Mouse (Mus musculus): Measurements from ENCODE around the gene Ccer2. TPM values are rescaled to one million over a fixed set of nuclear protein-coding genes. Genes with fewer than 3 reads are reported as not detected.
A peak's percentile ranks its signal among the peaks of the same experiment; 100 is the strongest.

Ccer2 gene
- total RNA-seq, 2 experiments from 2014 or later: not detected

DNA sequence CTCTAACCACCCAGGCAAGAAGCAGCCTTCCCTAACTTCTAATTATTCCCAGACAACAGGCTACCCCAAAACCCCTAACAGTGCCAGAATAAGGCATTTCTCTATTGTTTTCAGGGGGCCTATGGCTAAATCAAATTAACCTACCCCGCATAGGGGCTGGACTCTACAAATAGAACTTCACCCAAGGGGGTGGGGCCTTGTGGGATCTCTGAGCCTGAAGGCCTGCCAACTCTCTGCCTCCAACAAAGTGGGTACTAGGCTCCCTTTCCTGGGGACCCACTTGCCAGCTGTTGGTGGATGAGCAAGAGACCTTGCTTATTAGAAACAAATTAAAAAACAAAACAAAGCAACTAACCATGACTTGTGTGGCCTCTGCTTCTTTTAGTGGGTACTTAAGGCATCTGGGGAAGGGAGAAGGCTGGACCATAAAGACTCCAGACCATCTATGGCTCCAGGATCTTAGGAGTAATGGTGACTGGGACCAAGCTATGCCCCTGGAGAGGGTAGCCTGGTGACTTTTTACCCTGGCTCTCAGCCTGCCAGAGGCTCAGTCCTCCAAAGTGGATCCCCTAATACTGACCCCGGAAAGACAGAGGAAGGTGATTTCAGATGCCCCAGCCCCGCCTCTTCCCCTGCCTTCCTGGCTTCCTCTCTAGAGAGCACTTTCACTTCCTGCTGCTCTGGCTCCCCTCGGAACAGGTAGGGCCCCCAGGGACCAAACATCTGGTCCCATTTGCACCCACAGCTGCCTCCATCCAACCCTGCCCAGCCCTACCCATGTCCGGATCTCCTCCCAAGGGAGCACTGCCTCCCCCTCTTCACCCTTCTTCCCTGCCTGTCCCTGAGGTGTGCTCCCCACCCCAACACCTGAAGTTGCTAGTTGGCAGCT is 32.6 kb downstream of the Ccer2 start, which contains the start of gene Rinl:
Gene Rinl, plus strand, starts transcription at position 663 of the 889 bp plus-strand sequence.
- ATAC-seq (ENCODE audit: poor library complexity, severe bottlenecking): peak; percentile 77

DNA sequence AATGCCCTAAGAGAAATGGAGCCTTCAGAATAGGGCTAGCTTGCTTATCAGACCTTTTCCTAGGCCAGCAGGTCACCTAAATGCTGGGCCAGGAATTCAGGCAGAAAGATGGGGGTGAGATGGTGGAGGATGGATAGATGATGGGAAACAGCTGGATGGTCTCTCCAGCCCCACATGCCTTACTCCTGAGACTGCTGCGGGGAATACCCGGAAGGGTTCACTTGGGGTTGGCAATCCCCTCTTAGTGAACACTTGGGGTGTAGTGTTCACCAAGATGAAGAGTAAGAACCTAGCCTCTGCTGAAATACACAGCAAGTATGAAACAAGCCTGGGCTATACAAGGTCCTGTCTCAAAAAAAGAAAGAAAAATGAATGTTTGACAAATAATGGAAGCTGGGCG is 33.3 kb downstream of the Ccer2 start:
- ATAC-seq (ENCODE audit: poor library complexity, severe bottlenecking): no peak

DNA sequence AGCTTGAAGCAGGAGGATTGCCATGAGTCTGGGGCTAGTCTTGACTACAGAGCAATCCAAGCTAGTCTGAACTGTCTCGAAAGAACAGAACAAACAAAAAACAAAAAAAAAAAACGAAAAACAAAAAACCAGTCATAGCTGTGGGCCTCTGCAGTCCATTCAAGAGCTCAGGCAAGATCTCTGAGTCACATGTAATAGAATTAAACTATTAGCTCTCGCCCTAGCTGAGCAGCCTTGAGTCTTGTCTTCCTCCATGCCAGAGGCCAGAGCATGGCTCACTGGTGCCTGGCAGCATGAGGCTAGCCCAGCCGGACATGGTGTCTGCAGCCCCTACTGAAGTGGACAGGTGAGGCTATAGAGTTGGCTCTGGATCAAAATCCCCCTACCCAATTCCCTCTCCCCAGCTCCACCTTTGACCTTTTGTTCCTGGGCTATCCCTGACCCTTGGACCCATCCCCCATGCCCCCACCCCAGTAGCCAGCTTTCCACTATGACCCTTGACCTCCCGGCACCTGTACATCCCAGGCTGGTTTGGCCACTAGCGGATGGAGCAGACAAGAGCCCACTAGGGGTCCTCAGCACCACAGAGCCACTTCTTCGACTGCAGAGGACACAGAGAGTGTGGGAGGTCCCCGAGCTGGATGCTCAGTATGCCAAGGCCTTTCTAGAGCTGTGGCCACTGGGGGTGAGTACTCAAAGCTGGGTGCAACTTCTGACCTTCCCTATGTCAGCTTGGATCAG is 34.3 kb downstream of the Ccer2 start:
- no peak for ATAC-seq (ENCODE audit: poor library complexity, severe bottlenecking)

GRCm38 (mm10) chr7:28791706-28792105 is 35.7 kb downstream of the Ccer2 start:
- no peak for ATAC-seq (ENCODE audit: poor library complexity, severe bottlenecking)

DNA sequence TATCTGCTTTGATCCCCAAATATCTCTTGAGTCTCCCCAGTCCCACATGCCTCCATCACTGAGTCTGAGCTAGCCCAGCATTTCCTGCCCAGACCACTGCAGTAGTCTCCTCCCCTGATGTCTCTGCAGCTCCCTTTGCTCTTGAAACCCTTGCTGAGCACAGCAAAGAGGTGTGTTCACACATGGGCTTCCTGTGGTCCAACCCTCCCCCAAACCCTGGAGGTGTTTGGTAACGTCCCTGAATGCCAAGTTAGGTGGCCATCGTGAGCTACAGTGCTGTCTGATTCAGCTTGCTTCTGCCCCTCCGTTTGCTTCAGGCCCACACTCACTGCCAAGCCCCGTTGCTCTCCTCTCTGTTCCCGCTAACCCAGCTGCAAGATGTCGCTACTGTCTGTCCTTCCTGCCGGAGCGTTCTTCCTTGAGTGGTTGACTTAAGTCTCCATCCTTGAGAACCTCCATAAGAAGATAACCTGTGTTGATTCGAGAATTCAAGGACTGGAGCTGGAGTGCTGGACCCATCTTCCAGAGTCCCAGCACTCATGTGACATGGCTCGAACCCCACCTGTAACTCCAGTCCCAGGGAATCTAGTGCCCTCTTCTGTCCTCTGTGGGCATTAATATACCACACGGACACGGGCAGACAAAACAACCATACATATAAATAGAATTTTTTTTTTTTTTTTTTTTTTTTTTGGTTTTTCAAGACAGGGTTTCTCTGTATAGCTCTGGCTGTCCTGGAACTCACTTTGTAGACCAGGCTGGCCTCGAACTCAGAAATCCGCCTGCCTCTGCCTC is 36.6 kb downstream of the Ccer2 start:
- ATAC-seq (ENCODE audit: poor library complexity, severe bottlenecking): peak; percentile 55

GRCm38 (mm10) chr7:28793834-28794233 is 37.9 kb downstream of the Ccer2 start:
- ATAC-seq (ENCODE audit: poor library complexity, severe bottlenecking): no peak

- ATAC-seq (ENCODE audit: poor library complexity, severe bottlenecking): no peak
Observed at GRCm38 (mm10) chr7:28794496-28794895, 38.5 kb downstream of the Ccer2 start.

DNA sequence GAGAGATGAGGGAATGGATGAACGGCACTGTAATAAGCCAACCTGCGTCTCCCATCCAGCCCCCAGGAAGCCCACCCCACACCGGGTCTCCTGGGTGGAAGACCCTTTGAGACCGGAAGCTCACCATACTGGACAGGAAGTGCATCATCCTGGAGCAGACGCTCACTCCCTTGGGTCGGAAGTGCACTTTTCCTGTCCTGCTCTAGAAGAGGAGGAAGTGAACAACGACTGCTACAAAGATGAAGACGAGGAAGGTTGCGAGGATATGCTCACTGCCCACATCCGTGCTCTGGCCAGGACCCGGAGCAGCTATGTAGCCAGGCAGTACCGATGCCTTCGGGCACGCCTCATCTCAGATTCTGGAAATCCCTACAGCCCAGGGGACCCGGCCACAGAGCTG is 39.9 kb downstream of the Ccer2 start:
- peak; percentile 61 for ATAC-seq (ENCODE audit: poor library complexity, severe bottlenecking)

DNA sequence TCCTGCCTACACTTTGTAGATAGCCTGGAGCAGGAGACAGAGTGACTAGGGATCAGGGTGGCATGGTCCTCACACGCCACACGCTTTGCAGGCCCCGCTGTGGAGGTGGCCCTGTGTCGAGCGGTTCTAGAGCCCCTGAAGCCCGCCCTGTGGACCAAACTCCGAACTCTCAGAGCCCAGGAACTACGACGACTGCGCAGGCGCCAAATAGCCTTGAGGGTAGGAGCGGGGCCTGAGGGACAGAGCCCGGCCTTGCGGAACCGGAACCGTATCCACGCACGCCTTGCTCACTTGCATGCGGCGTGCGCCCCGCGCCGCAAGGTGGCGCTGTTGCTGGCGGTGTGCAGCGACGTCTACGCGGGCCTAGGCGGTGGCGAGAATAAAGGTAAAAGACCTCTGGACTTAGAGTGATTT is 40.6 kb downstream of the Ccer2 start:
- peak; percentile 89 for ATAC-seq (ENCODE audit: poor library complexity, severe bottlenecking)

DNA sequence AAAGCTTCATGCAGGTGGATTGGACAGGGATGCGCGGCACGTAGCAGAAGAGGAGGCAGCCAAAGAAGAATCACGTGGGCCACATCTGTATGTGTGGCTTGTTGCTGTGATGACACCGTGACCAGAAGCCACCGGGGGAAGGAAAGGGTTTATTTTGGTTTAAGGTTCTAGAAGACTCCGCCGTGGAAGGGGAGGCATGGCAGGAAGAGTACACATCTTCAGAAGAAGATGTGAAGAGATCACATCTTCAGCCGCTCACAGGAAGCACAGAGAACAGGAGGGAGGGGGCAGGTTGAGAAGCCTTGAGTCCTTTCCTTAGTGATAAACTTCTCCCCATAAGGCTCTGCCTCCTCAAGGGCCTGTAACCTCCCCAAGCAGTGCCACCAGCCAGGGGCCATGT is 44.0 kb downstream of the Ccer2 start:
- ATAC-seq (ENCODE audit: poor library complexity, severe bottlenecking): no peak

DNA sequence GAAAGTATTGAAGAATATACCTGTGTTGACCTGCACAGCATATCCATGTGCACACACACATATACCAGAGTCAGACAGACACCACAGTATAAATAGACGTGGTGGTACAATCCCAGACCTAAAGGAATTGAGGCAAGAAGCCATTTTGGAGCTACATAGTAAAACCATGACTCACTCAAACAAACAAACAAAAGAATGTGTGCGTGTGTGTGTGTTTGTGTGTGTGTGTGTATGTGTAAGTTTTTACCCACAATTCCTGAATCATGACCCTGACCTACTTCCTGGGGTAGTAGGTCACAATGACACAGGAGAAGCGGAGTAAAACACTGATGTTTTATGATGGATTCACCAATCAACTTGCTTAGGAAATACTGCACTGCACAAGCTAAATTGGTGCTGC is 45.5 kb downstream of the Ccer2 start:
- no peak for ATAC-seq (ENCODE audit: poor library complexity, severe bottlenecking)

- no peak for ATAC-seq (ENCODE audit: poor library complexity, severe bottlenecking)
Observed at GRCm38 (mm10) chr7:28801901-28802670, 46.1 kb downstream of the Ccer2 start.

- peak; percentile 39 for ATAC-seq (ENCODE audit: poor library complexity, severe bottlenecking)
Observed at GRCm38 (mm10) chr7:28802846-28803588, 47.0 kb downstream of the Ccer2 start.

DNA sequence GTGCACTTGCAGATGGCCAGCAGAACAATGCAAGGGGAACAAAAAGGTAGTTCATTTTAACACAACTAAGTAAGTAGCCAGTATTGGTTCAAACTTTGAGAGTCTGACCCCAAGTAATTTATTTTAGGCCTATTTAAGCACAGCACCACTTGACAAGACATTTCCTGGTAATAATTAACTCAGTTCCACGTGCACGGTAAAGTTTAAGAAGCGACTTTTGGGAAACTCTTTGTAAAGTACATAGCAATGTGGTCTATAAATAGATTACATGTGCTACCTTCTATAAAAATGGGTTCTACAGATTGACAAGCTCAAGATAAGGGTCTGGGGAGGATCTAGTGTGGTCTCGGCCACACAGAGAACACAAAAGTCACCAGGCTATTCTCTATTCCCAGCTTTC is 47.8 kb downstream of the Ccer2 start:
- no peak for ATAC-seq (ENCODE audit: poor library complexity, severe bottlenecking)

DNA sequence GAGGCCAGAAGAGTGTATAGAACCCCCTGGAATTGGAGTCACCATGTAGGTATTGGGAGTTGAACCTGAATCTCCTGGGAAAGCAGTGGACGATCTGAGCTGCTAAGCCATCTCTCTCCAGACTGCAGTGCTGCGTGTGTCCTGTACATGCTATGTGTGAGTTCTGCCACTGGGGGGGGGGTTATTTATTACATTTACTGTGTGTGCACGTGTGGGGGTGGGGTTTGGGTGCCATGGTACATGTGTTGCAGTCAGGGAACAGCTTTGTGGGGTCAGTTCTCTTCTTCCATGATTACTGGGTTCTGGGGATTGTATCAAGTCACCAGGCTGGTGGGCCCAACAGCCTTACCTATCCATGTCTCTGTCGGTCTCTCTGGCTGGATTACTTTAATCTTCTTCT is 50.9 kb downstream of the Ccer2 start:
- ATAC-seq (ENCODE audit: poor library complexity, severe bottlenecking): no peak

DNA sequence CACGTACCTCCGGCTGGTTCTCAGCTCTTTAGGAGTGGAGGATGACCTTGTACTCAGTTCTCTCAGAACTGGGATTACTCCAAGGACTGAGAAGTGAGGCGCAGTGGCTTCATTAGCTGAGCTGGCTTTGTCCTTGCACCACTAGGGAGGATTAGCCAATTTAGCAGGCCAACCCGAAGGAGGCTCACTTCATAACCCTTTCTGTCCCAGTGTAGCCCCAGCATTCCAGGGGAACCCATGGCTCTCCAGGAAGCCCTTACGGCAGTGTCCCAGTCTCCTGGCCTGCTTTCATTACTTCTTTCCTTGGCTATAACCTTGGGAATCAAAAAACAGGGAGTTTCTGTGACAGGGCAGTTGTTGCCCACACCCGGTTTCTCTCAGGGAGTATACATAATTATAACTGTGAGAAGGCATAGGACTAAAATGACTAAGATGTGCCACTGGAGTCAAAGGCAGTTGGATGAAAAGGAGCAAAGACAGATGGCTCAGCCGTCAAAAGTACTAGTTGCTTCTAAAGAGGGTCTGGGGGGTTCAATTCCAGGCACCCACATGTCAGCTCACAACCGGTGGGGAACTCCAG is 51.8 kb downstream of the Ccer2 start:
- ATAC-seq (ENCODE audit: poor library complexity, severe bottlenecking): no peak

DNA sequence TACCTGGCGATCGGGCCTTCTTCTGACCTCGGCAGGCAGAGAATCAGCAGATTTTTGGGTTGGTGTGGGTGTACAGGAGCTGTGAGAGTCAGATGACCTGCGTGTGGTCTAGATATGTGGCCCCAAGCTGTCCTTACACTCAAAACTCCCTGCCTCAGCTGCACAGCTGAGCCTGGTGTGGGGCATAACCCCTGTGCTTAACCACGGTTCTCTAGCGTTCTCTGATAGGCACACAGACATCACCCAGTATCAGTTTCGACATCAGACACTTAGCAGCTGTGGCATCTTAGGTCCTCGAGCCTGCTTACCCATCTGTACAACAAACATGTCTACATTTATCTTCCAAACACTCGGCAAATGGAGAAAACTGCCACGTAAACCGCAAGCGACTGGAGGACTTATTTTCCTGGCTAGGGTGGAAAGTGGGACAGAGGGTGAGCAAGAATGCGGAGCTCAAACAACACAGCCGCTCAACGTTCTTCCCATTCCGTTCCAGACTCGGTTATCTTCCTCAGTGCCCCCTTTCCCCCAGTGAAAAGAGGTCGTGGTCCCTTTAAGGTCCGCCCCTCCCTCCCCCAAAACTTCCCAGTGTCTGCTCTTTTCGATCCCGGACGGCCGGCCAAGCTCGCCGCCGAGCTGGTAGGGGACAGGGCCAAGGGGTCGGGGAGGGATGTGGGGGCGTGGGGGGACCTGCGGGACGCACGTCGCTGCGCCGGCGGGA is 52.4 kb downstream of the Ccer2 start, which contains the start of gene Hnrnpl:
Gene Hnrnpl, plus strand, starts transcription at position 321 of the 721 bp plus-strand sequence.
- ATAC-seq (ENCODE audit: poor library complexity, severe bottlenecking): peak; percentile 3

All from megakaryocyte, adult 5-6 weeks (primary cell).